Mouse (Mus musculus) gastrocnemius, postnatal 4 days (tissue): ENCODE data around the gene Lpcat2. TPM values are rescaled to one million over a fixed set of nuclear protein-coding genes. Genes with fewer than 3 reads are reported as not detected.

Source experiments
- DNase-seq, 2 experiments: peaks; one replicate each; pipeline ENCODE4 v3.0.0; 2021 to 2022; ENCODE audit warnings: low spot score in 2 of 2, mixed read lengths in 2 of 2
- microRNA-seq: library from miRNA; unstranded; fragments of <30 nt; microRNA quantifications from one replicate; pipeline ENCODE4 v1.2.0, GENCODE M21; 2021
- total RNA-seq, 2 experiments: library from RNA; stranded (reverse); gene quantifications; 2 replicates each; pipeline ENCODE4 v1.2.3; 2021

Gene Lpcat2
- total RNA-seq, 2 experiments from 2014 or later, result 2.2 to 2.5 TPM

GRCm38 (mm10) chr8:92906553-92906952 is 51.4 kb downstream of the Lpcat2 start:
- DNase-seq, result no peak

- DNase-seq, result no peak
Observed at GRCm38 (mm10) chr8:92908448-92908847, 53.3 kb downstream of the Lpcat2 start.

- no peak for DNase-seq
Observed at GRCm38 (mm10) chr8:92911477-92911876, 56.3 kb downstream of the Lpcat2 start.

- no peak for DNase-seq
Observed at GRCm38 (mm10) chr8:92913396-92913795, 58.3 kb downstream of the Lpcat2 start.

GRCm38 (mm10) chr8:92916082-92916481 is 60.9 kb downstream of the Lpcat2 start:
- DNase-seq, result no peak

- no peak for DNase-seq
Observed at GRCm38 (mm10) chr8:92921768-92922167, 66.6 kb downstream of the Lpcat2 start.

GRCm38 (mm10) chr8:92928986-92929385 is 73.8 kb downstream of the Lpcat2 start:
- no peak for DNase-seq

GRCm38 (mm10) chr8:92938056-92938455 is 82.9 kb downstream of the Lpcat2 start:
- no peak for DNase-seq

- no peak for DNase-seq
Observed at GRCm38 (mm10) chr8:92949071-92949470, 93.9 kb downstream of the Lpcat2 start.

GRCm38 (mm10) chr8:92950639-92951371 is 95.7 kb downstream of the Lpcat2 start:
- DNase-seq, result no peak

- DNase-seq, result no peak
Observed at GRCm38 (mm10) chr8:92954044-92954443, 98.9 kb downstream of the Lpcat2 start.

GRCm38 (mm10) chr8:92959779-92960178 is 104.6 kb downstream of the Lpcat2 start, which contains the start of gene Slc6a2:
Gene Slc6a2, plus strand, starts transcription at chr8:92960079.
- no peak for DNase-seq

- no peak for DNase-seq
Observed at GRCm38 (mm10) chr8:92960451-92960911, 105.3 kb downstream of the Lpcat2 start.

- DNase-seq, result peak in 1 of 2 experiments; percentile 11
Observed at GRCm38 (mm10) chr8:92961088-92961487, 105.9 kb downstream of the Lpcat2 start.

- DNase-seq, result no peak
Observed at GRCm38 (mm10) chr8:92964556-92964955, 109.4 kb downstream of the Lpcat2 start.

Small RNA genes lying within 50 kb of the gene (microRNA-seq; reads per million reads assigned to microRNA genes)
- not detected for gene Gm22151

Other genes with a start within 250 kb of the Lpcat2 start
- not detected for gene Irx6, start 181.1 kb upstream of the Lpcat2 start, total RNA-seq
- gene Mmp2, start 28.0 kb upstream of the Lpcat2 start, total RNA-seq, result 100 to 1,000 TPM; 234 to 294 TPM
- under 1 TPM; 0.36 to 0.37 TPM for gene Capns2, start 46.1 kb downstream of the Lpcat2 start, total RNA-seq
- gene Slc6a2, start 104.7 kb downstream of the Lpcat2 start, total RNA-seq, result under 1 TPM; 0.65 to 0.83 TPM
- gene Ces1a, start 192.9 kb downstream of the Lpcat2 start, total RNA-seq, result not detected
- not detected for gene Ces1b, start 224.7 kb downstream of the Lpcat2 start, total RNA-seq